Mouse (Mus musculus) midbrain, embryonic 14.5 days (tissue): ENCODE measurements around the gene Rras2. TPM values are rescaled to one million over a fixed set of nuclear protein-coding genes. Genes with fewer than 3 reads are reported as not detected.

Experiments used
- ATAC-seq: fragments of 200-750 bp; cut with Nextera tagmentation; 2 replicates; pipeline ENCODE4 v1.8.0; 2017; ENCODE audit warnings: moderate number of reproducible peaks, moderate library complexity; ENCODE audit not compliant: low FRiP score, low TSS enrichment
- DNase-seq: peaks from one replicate; pipeline ENCODE4 v3.0.0-alpha.2; 2015
- H3K27ac ChIP-seq: fragments of 300-500 bp; sonication (generic); replicated peaks from 2 replicates; pipeline ENCODE4 v1.5.1; 2014; ENCODE audit warnings: mild to moderate bottlenecking, low read depth, low read length, moderate library complexity
- H3K27me3 ChIP-seq: fragments of 300-500 bp; sonication (generic); 2 replicates; pipeline ENCODE4 v1.6.1; 2014; ENCODE audit warnings: low read length, control low read depth, mixed read lengths; ENCODE audit not compliant: control insufficient read depth, insufficient read depth
- H3K36me3 ChIP-seq: fragments of 300-500 bp; sonication (generic); 2 replicates; pipeline ENCODE4 v1.6.1; 2014; ENCODE audit warnings: low read length, control low read depth; ENCODE audit not compliant: control insufficient read depth, insufficient read depth
- H3K4me1 ChIP-seq: fragments of 300-500 bp; sonication (generic); 2 replicates; pipeline ENCODE4 v1.6.1; 2014; ENCODE audit warnings: mild to moderate bottlenecking, antibody characterized with exemption, low read length, control low read depth; ENCODE audit not compliant: control insufficient read depth, insufficient read depth
- H3K4me2 ChIP-seq: fragments of 300-500 bp; sonication (generic); 2 replicates; pipeline ENCODE4 v1.6.1; 2014; ENCODE audit warnings: mild to moderate bottlenecking, low read length, moderate library complexity
- H3K4me3 ChIP-seq: fragments of 300-500 bp; sonication (generic); replicated peaks from 2 replicates; pipeline ENCODE4 v1.5.1; 2014; ENCODE audit warnings: low read depth, low read length
- H3K9ac ChIP-seq: fragments of 300-500 bp; sonication (generic); replicated peaks from 2 replicates; pipeline ENCODE4 v1.6.1; 2014; ENCODE audit warnings: mild to moderate bottlenecking, low read length, moderate library complexity
- H3K9me3 ChIP-seq: fragments of 300-500 bp; sonication (generic); 2 replicates; pipeline ENCODE4 v1.6.1; 2016; ENCODE audit warnings: low read length, control low read depth, mixed read lengths; ENCODE audit not compliant: control insufficient read depth
- WGBS: fragments of 180-500 bp; shearing (Covaris S2); extraction: QIAGEN DNeasy Blood & Tissue Kit; methylation state at CpG from one replicate; pipeline ENCODE4 v1.1.7; 2014; 5-methylcytosine and 5-hydroxymethylcytosine counted together
- polyA plus RNA-seq: library from polyadenylated mRNA; unstranded; fragments of >200 nt; fragmentation: Nextera tagmentation; extraction: Ambion mirVana; gene quantifications from 2 replicates; pipeline ENCODE4 v1.2.1, GENCODE M21; 2014

The Rras2 gene
- polyA plus RNA-seq, 1 experiment from 2014 or later: 23.9 TPM

DNA sequence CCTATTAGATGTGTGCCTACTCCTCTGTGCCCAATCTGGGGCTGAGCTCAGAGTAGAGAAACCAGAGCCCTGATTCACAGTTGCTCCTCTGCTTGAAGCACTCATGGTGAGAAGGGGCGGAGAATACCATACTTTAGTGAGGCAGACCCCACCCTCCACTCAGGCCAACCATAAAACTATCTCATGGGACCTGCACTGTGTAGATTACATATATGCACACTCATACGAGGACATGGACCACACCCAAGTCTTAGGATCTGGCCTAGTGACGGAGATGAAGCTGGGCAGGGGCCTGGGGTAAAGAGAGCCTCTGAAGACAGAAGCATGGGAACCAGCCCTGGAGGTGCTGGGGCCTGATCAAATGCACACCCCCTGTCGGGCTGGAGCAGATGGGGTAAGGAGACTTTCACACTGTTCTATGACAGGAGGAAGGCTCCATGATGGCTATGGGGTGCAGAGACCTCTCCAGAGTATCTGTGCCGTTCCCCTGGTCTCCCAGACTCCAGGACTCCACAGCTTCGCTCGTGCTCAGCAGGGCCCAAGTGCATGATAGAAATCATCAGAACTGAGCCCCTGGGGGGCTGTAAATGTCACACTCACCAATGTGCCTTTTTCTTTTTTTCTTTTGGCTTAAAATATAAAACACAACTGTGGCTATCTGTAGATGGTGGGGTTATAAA lies 119.8 kb downstream of the Rras2 start:
- no peaks in the 10 kb centered on the region for H3K4me1 ChIP-seq
- 80% methylated on average over 7 of the region's 7 CpGs for whole genome bisulfite sequencing

More for the DNA sequence above, 119.8 kb downstream of the Rras2 start:
- Histone ChIP-seq H3K36me3 (no peaks in the 10 kb centered on the region), H3K9me3 (no peaks in the 10 kb centered on the region), H3K27me3 (no peaks in the 10 kb centered on the region), H3K4me2 (no peak overlapping the region), H3K27ac (no peak overlapping the region), H3K9ac (no peak overlapping the region), H3K4me3 (no peak overlapping the region)
- ATAC-seq: no peak
- DNase-seq: no peak

Other genes starting within 250 kb of the Rras2 start
- 72.8 and 104 TPM in 2 replicates for gene Copb1, start 136.9 kb upstream of the Rras2 start, polyA plus RNA-seq
- 377 and 410 TPM in 2 replicates for gene Psma1, start 158.3 kb upstream of the Rras2 start, polyA plus RNA-seq